Mouse (Mus musculus) intestine, embryonic 16.5 days (tissue): ENCODE results near the gene Kiss1. TPM values are rescaled to one million over a fixed set of nuclear protein-coding genes. Genes with fewer than 3 reads are reported as not detected.
A peak's percentile ranks its signal among the peaks of the same experiment; 100 is the strongest.

Experiments
- ATAC-seq: fragments of 200-750 bp; cut with Nextera tagmentation; 2 replicates; pipeline ENCODE4 v1.8.0; 2017; ENCODE audit warnings: moderate TSS enrichment, moderate library complexity
- H3K27ac ChIP-seq: fragments of 300-500 bp; sonication (generic); 2 replicates; pipeline ENCODE4 v1.5.1; 2014; ENCODE audit warnings: mild to moderate bottlenecking, low read length
- H3K27me3 ChIP-seq: fragments of 300-500 bp; sonication (generic); replicated peaks from 2 replicates; pipeline ENCODE4 v1.6.1; 2014; ENCODE audit warnings: low read length, control low read depth, mixed read lengths; ENCODE audit not compliant: control insufficient read depth, insufficient read depth
- H3K36me3 ChIP-seq: fragments of 300-500 bp; sonication (generic); 2 replicates; pipeline ENCODE4 v1.6.1; 2014; ENCODE audit warnings: low read length, control low read depth; ENCODE audit not compliant: control insufficient read depth, insufficient read depth
- H3K4me1 ChIP-seq: fragments of 300-500 bp; sonication (generic); 2 replicates; pipeline ENCODE4 v1.6.1; 2014; ENCODE audit warnings: low read length, control low read depth, mixed read lengths; ENCODE audit not compliant: control insufficient read depth, insufficient read depth
- H3K4me2 ChIP-seq: fragments of 300-500 bp; sonication (generic); 2 replicates; pipeline ENCODE4 v1.6.1; 2014; ENCODE audit warnings: low read depth, low read length, control low read depth
- H3K4me3 ChIP-seq: fragments of 300-500 bp; sonication (generic); 2 replicates; pipeline ENCODE4 v1.5.1; 2014; ENCODE audit warnings: mild to moderate bottlenecking, low read length
- H3K9ac ChIP-seq: fragments of 300-500 bp; sonication (generic); 2 replicates; pipeline ENCODE4 v1.6.1; 2014; ENCODE audit warnings: low read depth, low read length
- H3K9me3 ChIP-seq: fragments of 300-500 bp; sonication (generic); 2 replicates; pipeline ENCODE4 v1.6.1; 2016; ENCODE audit warnings: low read length, control low read depth; ENCODE audit not compliant: control insufficient read depth
- WGBS: fragments of 180-500 bp; shearing (Covaris S2); extraction: QIAGEN DNeasy Blood & Tissue Kit; methylation state at CpG from one replicate; pipeline ENCODE4 v1.1.7; 2014; 5-methylcytosine and 5-hydroxymethylcytosine counted together
- polyA plus RNA-seq: library from polyadenylated mRNA; unstranded; fragments of >200 nt; fragmentation: Nextera tagmentation; extraction: Ambion mirVana; gene quantifications from 2 replicates; pipeline ENCODE4 v1.2.1, GENCODE M21; 2015

Gene Kiss1
- polyA plus RNA-seq, 1 experiment from 2014 or later: not detected

DNA sequence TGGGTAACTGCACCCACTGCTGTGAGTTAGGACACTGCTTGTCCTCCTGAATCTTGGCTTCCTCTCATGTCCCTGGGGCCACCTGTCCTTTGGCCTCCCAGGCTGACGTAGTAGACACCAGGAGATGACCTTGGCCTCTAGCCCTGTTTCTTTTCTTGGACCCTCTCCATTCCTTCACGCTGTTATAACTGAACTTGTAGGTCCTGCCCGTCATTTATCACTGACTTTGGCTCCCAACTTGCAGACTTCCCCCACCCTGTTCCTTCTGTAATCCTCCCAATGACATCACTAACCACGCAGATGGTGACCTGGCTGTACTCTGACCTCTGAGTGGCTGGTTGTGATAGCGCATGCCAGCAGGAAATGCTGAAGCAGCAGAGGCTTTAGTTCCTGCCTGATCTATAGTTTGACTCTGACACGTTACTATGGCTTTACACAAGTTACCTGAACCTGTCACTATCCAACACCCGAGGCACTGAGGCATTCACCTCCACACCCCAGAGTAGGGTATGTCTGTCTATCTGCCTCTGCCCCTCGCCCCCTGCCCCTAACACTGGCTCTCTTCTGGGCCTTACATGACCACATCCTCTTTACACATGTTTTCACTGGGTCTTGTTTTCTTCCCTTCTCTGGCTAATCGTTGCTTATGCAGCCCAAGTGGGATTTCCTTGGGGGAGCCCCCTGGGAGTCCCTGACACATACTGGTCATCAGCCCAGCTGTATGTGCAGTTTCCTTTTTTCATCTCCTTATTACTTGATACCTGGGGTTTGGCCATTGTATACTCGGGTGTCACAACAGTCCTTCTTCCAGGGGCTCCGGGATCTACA, 26.2 kb downstream of the Kiss1 start:
- Histone ChIP-seq H3K4me3 (no peak overlapping the region), H3K27ac (peak overlapping the region; percentile 67; the same call in 1 of the 2 replicates), H3K4me1 (peaks cover 17% of the 10 kb centered on the region), H3K36me3 (no peaks in the 10 kb centered on the region), H3K9me3 (no peaks in the 10 kb centered on the region), H3K27me3 (no peaks in the 10 kb centered on the region), H3K4me2 (no peak overlapping the region), H3K9ac (no peak overlapping the region)
- WGBS: 54% methylated on average over 11 of the region's 11 CpGs
- ATAC-seq: peak; percentile 84

- no peak for ATAC-seq
- no peaks in the 10 kb centered on the region for H3K9me3 ChIP-seq
- no peak within 1 kb of the TSS for H3K4me2 ChIP-seq
- H3K9ac ChIP-seq: no peak within 1 kb of the TSS
- no peak within 1 kb of the TSS for H3K4me3 ChIP-seq
- peaks cover 11% of the 10 kb centered on the region for H3K4me1 ChIP-seq
- no peak within 1 kb of the TSS for H3K27ac ChIP-seq
- no peaks in the 10 kb centered on the region for H3K27me3 ChIP-seq
- 87% methylated on average over 1 of the region's 1 CpGs for WGBS
- no peaks in the 10 kb centered on the region for H3K36me3 ChIP-seq
Observed at GRCm38 (mm10) chr1:133350210-133350609, 28.5 kb downstream of the Kiss1 start, which contains the start of gene Ren1. Ren1 (plus strand) TSS chr1:133350510.

- no peaks in the 10 kb centered on the region for H3K27me3 ChIP-seq
- H3K9me3 ChIP-seq: no peaks in the 10 kb centered on the region
- no peak overlapping the region for H3K27ac ChIP-seq
- no peaks in the 10 kb centered on the region for H3K36me3 ChIP-seq
- no peak overlapping the region for H3K4me2 ChIP-seq
- WGBS: 59% methylated on average over 9 of the region's 9 CpGs
- H3K9ac ChIP-seq: no peak overlapping the region
- H3K4me1 ChIP-seq: peaks cover 11% of the 10 kb centered on the region
- ATAC-seq: no peak
- H3K4me3 ChIP-seq: no peak overlapping the region
Observed at GRCm38 (mm10) chr1:133351762-133352161, 30.1 kb downstream of the Kiss1 start.

DNA sequence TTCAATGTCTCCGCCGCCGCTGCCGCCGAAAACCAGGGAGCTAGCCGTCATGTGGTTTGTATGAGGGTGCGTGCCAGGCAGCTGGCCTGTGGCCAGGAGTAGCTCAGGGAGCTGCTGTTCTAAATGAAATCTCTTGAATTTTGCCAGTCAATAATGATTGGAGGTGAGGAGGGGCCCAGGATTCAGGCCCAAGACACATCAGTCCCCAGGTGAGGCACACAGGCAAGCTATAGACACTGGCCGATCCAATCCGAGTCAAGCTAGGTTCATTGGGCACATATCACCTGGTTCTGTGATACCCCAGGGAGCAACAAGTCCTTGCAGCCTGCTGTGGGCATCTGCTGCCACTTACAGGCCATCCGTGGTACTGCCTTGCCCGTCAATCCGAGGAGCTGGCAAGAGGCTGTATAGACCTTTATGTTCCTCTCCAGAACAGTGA, 31.7 kb downstream of the Kiss1 start:
- Histone ChIP-seq H3K36me3 (no peaks in the 10 kb centered on the region), H3K4me2 (no peak overlapping the region), H3K27ac (no peak overlapping the region), H3K4me1 (no peaks in the 10 kb centered on the region), H3K4me3 (no peak overlapping the region), H3K27me3 (no peaks in the 10 kb centered on the region), H3K9ac (no peak overlapping the region), H3K9me3 (no peaks in the 10 kb centered on the region)
- ATAC-seq: peak; percentile 51
- WGBS: 42% methylated on average over 12 of the region's 12 CpGs

- no peak overlapping the region for H3K4me3 ChIP-seq
- ATAC-seq: no peak
- H3K9me3 ChIP-seq: no peaks in the 10 kb centered on the region
- H3K36me3 ChIP-seq: no peaks in the 10 kb centered on the region
- no peak overlapping the region for H3K27ac ChIP-seq
- H3K4me2 ChIP-seq: no peak overlapping the region
- no peak overlapping the region for H3K9ac ChIP-seq
- H3K4me1 ChIP-seq: no peaks in the 10 kb centered on the region
- WGBS: 48% methylated on average over 5 of the region's 5 CpGs
- H3K27me3 ChIP-seq: no peaks in the 10 kb centered on the region
Observed at GRCm38 (mm10) chr1:133355469-133355868, 33.8 kb downstream of the Kiss1 start.

DNA sequence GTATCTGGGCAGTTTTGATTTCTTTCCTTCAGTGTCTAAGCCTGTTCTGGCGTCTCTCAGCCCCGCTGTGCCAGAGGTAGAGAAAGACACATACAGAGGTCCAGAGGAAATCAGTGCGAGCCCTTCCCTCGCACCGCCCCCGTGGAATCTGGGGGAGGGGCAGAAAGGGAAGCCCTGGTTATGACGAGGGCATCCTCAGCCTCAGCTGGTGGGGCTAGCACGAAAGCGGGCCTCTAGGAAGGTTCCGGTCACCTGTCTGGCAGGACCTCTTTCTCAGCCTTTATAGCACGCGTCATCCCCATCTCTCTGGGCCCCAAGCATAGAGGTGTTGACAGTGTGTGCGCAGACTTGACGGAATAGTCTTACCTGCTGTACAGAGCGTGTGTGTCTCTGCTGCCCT, 34.2 kb downstream of the Kiss1 start:
- H3K9ac ChIP-seq: no peak overlapping the region
- H3K4me1 ChIP-seq: no peaks in the 10 kb centered on the region
- no peaks in the 10 kb centered on the region for H3K27me3 ChIP-seq
- H3K9me3 ChIP-seq: no peaks in the 10 kb centered on the region
- no peak overlapping the region for H3K4me2 ChIP-seq
- ATAC-seq: no peak
- WGBS: 56% methylated on average over 15 of the region's 15 CpGs
- no peak overlapping the region for H3K27ac ChIP-seq
- no peaks in the 10 kb centered on the region for H3K36me3 ChIP-seq
- H3K4me3 ChIP-seq: no peak overlapping the region

GRCm38 (mm10) chr1:133356330-133356729, 34.7 kb downstream of the Kiss1 start:
- Histone ChIP-seq H3K36me3 (no peaks in the 10 kb centered on the region), H3K4me1 (no peaks in the 10 kb centered on the region), H3K9ac (no peak overlapping the region), H3K27me3 (no peaks in the 10 kb centered on the region), H3K4me2 (no peak overlapping the region), H3K27ac (no peak overlapping the region), H3K9me3 (no peaks in the 10 kb centered on the region), H3K4me3 (no peak overlapping the region)
- no peak for ATAC-seq
- 62% methylated on average over 8 of the region's 8 CpGs for WGBS

DNA sequence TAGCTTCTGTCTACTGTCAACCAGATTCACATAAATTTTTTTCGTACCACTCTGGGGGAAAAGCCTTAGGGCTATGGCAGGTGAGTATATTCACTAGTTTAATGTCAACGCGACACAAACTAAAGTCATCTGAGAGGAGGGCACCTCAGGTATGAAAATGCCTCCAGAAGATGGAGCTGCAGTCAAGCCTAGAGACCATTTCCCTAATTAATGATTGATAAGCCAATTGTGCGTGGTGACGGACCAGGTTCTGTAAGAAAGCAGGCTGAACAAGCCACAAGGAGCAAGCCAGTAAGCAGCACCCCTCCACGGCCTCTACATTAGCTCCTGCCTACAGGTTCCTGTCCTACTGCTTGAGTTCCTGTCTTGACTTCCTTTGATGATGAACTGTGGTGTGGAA, 39.3 kb downstream of the Kiss1 start:
- H3K36me3 ChIP-seq: no peaks in the 10 kb centered on the region
- no peak overlapping the region for H3K9ac ChIP-seq
- peaks cover 14% of the 10 kb centered on the region for H3K4me1 ChIP-seq
- no peak for ATAC-seq
- no peak overlapping the region for H3K4me3 ChIP-seq
- WGBS: 92% methylated on average over 6 of the region's 6 CpGs
- H3K27ac ChIP-seq: no peak overlapping the region
- H3K9me3 ChIP-seq: no peaks in the 10 kb centered on the region
- H3K27me3 ChIP-seq: peaks cover 5% of the 10 kb centered on the region
- H3K4me2 ChIP-seq: no peak overlapping the region

GRCm38 (mm10) chr1:133362103-133362502, 40.4 kb downstream of the Kiss1 start:
- WGBS: 84% methylated on average over 5 of the region's 5 CpGs
- no peak overlapping the region for H3K4me3 ChIP-seq
- H3K27me3 ChIP-seq: peaks cover 5% of the 10 kb centered on the region
- H3K4me2 ChIP-seq: no peak overlapping the region
- no peak overlapping the region for H3K27ac ChIP-seq
- no peaks in the 10 kb centered on the region for H3K36me3 ChIP-seq
- peaks cover 17% of the 10 kb centered on the region for H3K4me1 ChIP-seq
- H3K9me3 ChIP-seq: no peaks in the 10 kb centered on the region
- no peak for ATAC-seq
- no peak overlapping the region for H3K9ac ChIP-seq
